Mouse (Mus musculus) hindbrain, embryonic 12.5 days (tissue): Measurements from ENCODE around the gene Gdf2. TPM values are rescaled to one million over a fixed set of nuclear protein-coding genes. Genes with fewer than 3 reads are reported as not detected.

Experiments
- ATAC-seq: fragments of 200-750 bp; cut with Nextera tagmentation; 2 replicates; pipeline ENCODE4 v1.8.0; 2017; ENCODE audit warnings: moderate TSS enrichment; ENCODE audit not compliant: low FRiP score
- H3K27ac ChIP-seq: fragments of 300-500 bp; sonication (generic); 2 replicates; pipeline ENCODE4 v1.5.1; 2016; ENCODE audit warnings: mild to moderate bottlenecking
- H3K27me3 ChIP-seq: fragments of 300-500 bp; sonication (generic); 2 replicates; pipeline ENCODE4 v1.6.1; 2016; ENCODE audit warnings: mild to moderate bottlenecking
- H3K36me3 ChIP-seq: fragments of 300-500 bp; sonication (generic); 2 replicates; pipeline ENCODE4 v1.6.1; 2016; ENCODE audit warnings: mild to moderate bottlenecking
- H3K4me1 ChIP-seq: fragments of 300-500 bp; sonication (generic); 2 replicates; pipeline ENCODE4 v1.6.1; 2016
- H3K4me2 ChIP-seq: fragments of 300-500 bp; sonication (generic); replicated peaks from 2 replicates; pipeline ENCODE4 v1.6.1; 2016; ENCODE audit warnings: mild to moderate bottlenecking
- H3K4me3 ChIP-seq: fragments of 300-500 bp; sonication (generic); 2 replicates; pipeline ENCODE4 v1.5.1; 2016; ENCODE audit warnings: mild to moderate bottlenecking
- H3K9ac ChIP-seq: fragments of 300-500 bp; sonication (generic); 2 replicates; pipeline ENCODE4 v1.6.1; 2016; ENCODE audit warnings: mild to moderate bottlenecking, moderate library complexity
- H3K9me3 ChIP-seq: fragments of 300-500 bp; sonication (generic); replicated peaks from 2 replicates; pipeline ENCODE4 v1.6.1; 2016; ENCODE audit warnings: mild to moderate bottlenecking
- WGBS: fragments of 180-500 bp; shearing (Covaris S2); methylation state at CpG from one replicate; pipeline ENCODE4 v1.1.7; 2016; 5-methylcytosine and 5-hydroxymethylcytosine counted together
- polyA plus RNA-seq: library from polyadenylated mRNA; unstranded; fragments of >200 nt; fragmentation: Nextera tagmentation; extraction: Ambion mirVana; gene quantifications from 2 replicates; pipeline ENCODE4 v1.2.1, GENCODE M21; 2016

Gdf2 gene
- polyA plus RNA-seq, 1 experiment from 2014 or later = 0.06 TPM

DNA sequence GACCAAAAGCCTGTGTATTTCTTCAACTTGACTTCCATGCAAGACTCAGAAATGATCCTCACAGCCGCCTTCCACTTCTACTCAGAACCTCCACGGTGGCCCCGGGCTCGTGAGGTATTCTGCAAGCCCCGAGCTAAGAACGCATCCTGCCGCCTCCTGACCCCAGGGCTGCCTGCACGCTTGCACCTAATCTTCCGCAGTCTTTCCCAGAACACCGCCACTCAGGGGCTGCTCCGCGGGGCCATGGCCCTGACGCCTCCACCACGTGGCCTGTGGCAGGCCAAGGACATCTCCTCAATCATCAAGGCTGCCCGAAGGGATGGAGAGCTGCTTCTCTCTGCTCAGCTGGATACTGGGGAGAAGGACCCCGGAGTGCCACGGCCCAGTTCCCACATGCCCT, 9.0 kb upstream of the Gdf2 start:
- H3K27me3 ChIP-seq = peaks cover 11% of the 10 kb centered on the region
- no peaks in the 10 kb centered on the region for H3K9me3 ChIP-seq
- H3K4me1 ChIP-seq = no peaks in the 10 kb centered on the region; the same call in 1 of the 2 replicates
- H3K27ac ChIP-seq = no peak overlapping the region
- 0 out of 2 replicates have a peak, but pooled peaks have one; percentile 23 for ATAC-seq
- H3K4me2 ChIP-seq = no peak overlapping the region
- H3K4me3 ChIP-seq = no peak overlapping the region
- 0 out of 2 replicates have a peak overlapping the region, but pooled peaks have one; percentile 2 for H3K9ac ChIP-seq
- WGBS = 59% methylated on average over 17 of the region's 17 CpGs
- no peaks in the 10 kb centered on the region for H3K36me3 ChIP-seq

DNA sequence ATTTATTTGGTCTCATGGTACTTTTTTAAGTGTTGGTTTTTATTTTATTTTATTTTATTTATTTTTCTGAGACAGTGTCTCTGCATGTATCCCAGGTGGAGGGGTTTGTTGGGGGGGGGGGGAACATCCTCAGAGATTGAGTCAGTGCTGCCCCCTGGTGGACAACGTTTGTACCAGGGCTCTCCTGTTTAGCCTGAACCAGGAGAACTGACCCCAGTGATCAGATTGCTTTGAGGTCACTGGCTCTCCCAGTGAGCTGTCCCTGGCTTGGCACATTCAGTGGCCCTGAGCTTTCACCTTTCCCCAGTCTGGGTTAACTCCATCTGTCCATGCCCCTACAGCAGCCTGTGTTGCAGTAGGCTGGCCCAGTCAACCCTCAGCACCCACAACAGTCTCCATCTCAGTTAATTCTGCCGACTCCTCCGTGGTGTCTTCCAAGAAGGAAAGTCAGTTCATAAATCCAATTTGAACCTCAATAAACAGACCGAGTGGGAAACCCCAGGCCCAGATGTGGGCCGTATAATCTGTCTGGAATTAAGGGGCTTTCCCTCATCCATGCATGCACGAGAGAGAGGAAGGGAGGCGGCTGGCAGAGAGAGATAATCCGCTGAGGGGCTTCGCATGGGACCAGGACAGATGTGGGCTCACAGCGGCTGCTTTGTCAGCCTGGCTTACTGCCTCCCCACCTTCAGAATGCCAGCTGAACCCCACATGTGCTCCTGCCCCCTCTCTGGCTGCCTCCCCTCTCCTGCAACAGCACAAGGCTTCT, 7.7 kb upstream of the Gdf2 start:
- Histone ChIP-seq H3K27me3 (peaks cover 11% of the 10 kb centered on the region), H3K9me3 (no peaks in the 10 kb centered on the region), H3K4me1 (no peaks in the 10 kb centered on the region; the same call in 1 of the 2 replicates), H3K4me2 (no peak overlapping the region), H3K9ac (no peak overlapping the region), H3K4me3 (no peak overlapping the region), H3K27ac (no peak overlapping the region), H3K36me3 (no peaks in the 10 kb centered on the region)
- peak; percentile 12; the same call in 1 of the 2 replicates for ATAC-seq
- WGBS = 71% methylated on average over 10 of the region's 10 CpGs

DNA sequence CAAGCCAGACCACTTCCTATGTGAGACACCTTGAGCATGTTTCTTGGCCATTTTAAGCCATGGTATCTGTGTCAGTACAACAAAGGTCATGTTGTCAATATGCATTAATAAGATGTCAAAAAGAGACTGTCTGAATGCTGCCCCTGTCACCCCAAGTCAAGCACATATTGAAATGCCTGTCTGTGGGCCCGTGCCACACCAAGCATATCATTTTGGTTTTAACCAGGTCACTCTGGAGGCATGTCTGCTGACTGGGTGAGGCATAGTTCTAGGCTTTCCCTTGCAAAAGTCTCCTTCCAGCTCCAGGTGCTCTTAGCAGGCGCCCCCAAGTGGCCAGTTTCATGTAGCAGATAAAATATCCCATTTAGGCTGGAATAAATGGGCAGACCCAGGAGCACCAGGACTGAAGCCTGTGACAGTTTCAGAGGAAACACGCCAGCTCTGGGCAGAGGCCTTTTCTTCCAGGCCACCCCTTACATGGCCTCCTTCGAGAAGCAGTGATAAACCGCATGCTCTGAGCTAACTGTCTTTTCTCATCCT, 7.0 kb upstream of the Gdf2 start:
- Histone ChIP-seq H3K36me3 (no peaks in the 10 kb centered on the region), H3K27ac (no peak overlapping the region), H3K27me3 (peaks cover 11% of the 10 kb centered on the region), H3K4me1 (no peaks in the 10 kb centered on the region; the same call in 1 of the 2 replicates), H3K4me3 (no peak overlapping the region), H3K4me2 (no peak overlapping the region), H3K9me3 (no peaks in the 10 kb centered on the region), H3K9ac (no peak overlapping the region)
- no peak for ATAC-seq
- WGBS = 39% methylated on average over 5 of the region's 5 CpGs

DNA sequence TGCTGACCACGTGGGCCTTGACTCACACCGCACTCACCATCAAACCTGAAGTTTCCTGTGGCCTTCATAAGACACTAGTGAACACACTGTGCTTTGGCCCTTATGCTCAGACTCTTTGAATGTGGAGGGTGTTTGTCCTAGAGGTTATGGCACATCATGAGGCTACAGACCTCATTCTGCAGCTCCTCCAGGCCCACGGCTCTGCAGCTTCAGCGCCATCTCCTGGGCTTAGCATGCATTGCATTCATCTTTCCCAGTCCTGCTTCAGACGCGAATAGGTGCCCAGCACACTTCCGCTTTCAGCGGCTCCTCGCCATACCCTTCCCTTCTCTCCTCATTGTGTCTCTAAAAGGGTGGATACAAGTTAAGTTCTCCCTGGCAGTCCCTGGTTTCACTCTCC, 1.7 kb upstream of the Gdf2 start:
- no peaks in the 10 kb centered on the region for H3K9me3 ChIP-seq
- no peaks in the 10 kb centered on the region for H3K4me1 ChIP-seq
- H3K4me2 ChIP-seq = peak overlapping the region; percentile 30
- no peak overlapping the region for H3K4me3 ChIP-seq
- WGBS = 32% methylated on average over 9 of the region's 9 CpGs
- ATAC-seq = peak; percentile 26; the same call in 1 of the 2 replicates
- H3K27ac ChIP-seq = no peak overlapping the region
- 0 out of 2 replicates have a peak, but pooled peaks cover 5% of the 10 kb centered on the region for H3K27me3 ChIP-seq
- 0 out of 2 replicates have a peak overlapping the region, but pooled peaks have one; percentile 4 for H3K9ac ChIP-seq
- H3K36me3 ChIP-seq = no peaks in the 10 kb centered on the region

DNA sequence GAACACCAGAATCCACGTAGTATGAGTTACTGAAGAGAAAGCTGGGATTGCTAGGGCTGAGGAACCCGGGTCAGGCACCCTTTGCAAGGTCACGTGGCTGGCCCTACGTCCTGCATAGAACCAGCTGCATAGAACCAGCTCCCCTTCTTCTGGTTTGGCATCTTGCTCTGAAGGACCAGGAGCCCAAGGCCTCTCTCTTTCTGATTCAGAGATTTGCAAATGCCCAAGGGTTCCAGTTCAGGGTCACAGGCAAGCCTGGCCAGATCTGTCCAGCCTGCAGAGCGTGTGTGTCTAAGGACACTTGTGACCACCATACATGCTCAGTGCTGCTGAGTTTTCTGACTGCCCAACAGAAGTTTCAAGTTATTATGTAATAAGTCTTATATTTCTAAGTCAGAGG, 1.4 kb downstream of the Gdf2 start:
- no peak for ATAC-seq
- WGBS = 78% methylated on average over 5 of the region's 5 CpGs

DNA sequence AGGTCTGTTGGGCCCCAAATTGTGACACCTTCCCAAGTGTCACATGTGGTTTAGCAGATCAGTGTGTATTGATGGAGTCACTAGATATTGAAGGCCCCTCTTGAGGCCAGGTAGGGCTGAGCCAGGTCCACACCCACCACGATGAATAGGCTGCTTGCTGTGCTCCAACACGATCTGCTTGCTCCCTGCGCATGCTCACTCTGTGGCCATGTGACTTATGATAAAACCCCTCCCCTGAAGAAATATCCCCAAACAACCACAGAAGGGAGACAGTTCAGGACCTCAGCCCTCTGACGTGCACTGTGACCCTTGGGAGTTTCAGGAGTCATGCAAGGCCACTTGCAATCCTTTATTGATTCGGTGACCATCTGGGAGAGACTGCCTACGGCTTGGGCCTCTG, 5.3 kb downstream of the Gdf2 start:
- no peaks in the 10 kb centered on the region for H3K36me3 ChIP-seq
- no peaks in the 10 kb centered on the region for H3K27me3 ChIP-seq
- 76% methylated on average over 6 of the region's 6 CpGs for WGBS
- H3K9ac ChIP-seq = no peak overlapping the region
- H3K4me3 ChIP-seq = no peak overlapping the region
- no peak overlapping the region for H3K4me2 ChIP-seq
- no peak overlapping the region for H3K27ac ChIP-seq
- H3K9me3 ChIP-seq = no peaks in the 10 kb centered on the region
- no peaks in the 10 kb centered on the region for H3K4me1 ChIP-seq
- no peak for ATAC-seq

More for the DNA sequence above, 1.4 kb downstream of the Gdf2 start:
- Histone ChIP-seq H3K36me3 (no peaks in the 10 kb centered on the region), H3K9me3 (no peaks in the 10 kb centered on the region), H3K27ac (no peak overlapping the region), H3K4me3 (no peak overlapping the region), H3K27me3 (0 out of 2 replicates have a peak, but pooled peaks cover 3% of the 10 kb centered on the region), H3K4me2 (no peak overlapping the region), H3K4me1 (no peaks in the 10 kb centered on the region), H3K9ac (no peak overlapping the region)

DNA sequence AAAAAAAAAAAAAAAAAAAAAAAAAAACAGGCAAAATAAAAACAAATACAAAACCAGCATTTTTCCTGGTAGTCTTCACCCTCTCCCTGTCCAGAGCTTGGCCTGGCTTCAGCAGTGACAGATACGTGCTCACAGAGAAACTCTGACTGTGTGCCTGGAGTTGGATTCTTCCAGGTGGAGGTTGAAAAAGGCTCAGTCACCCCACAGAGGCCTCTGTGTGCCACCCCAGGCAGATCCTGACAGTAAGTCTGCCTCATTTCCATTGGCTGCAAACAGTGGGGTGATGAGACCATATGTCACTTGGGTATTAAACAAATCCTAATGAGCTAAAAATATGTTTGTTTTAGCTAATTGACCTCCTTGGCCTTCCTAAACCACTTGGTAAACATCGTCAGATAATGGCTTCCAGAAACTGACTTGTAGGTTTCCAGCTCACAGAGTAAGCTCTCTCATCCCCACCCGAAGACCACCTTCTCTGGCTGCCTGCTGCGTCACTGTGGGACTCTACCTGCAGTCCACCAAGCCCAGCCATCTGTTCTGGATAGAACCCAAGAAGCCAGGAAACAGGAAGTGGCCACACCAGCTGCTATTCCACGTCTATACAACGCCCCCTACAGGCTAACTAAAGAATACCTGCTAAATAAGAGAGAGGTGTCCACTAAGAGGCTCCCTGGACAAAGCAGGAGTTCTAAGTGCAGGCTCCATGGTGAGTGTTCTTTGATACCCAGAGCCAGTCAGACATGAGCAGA, 11.6 kb downstream of the Gdf2 start:
- Histone ChIP-seq H3K9ac (no peak overlapping the region), H3K9me3 (no peaks in the 10 kb centered on the region), H3K4me2 (no peak overlapping the region), H3K4me1 (no peaks in the 10 kb centered on the region), H3K27me3 (no peaks in the 10 kb centered on the region), H3K27ac (no peak overlapping the region), H3K36me3 (no peaks in the 10 kb centered on the region), H3K4me3 (no peak overlapping the region)
- WGBS = 62% methylated on average over 6 of the region's 6 CpGs
- ATAC-seq = no peak

DNA sequence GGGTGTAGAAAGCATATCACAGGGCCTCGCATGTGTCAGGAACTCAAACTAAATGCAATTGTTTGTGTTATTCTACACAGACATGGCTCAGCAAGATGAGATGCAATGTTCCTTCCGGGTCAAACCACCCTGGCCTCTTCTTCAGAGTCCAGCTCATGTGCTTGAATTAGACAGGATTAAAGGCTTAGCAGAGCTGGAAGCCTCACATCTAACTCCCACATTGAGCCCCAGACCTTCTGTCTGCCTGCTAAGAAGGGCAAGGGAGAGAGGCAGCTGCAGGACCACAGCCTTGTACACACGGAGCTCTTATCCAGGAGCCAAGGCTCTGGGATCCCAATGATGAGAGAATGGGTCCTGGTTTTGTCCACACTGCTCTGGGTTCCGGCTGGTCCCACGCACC, 12.9 kb downstream of the Gdf2 start, which contains the start of gene Rbp3:
Rbp3 (plus strand) TSS at position 243 of the 400 bp plus-strand sequence.
- Histone ChIP-seq H3K9ac (no peak within 1 kb of the TSS), H3K27me3 (no peaks in the 10 kb centered on the region), H3K4me1 (no peaks in the 10 kb centered on the region), H3K4me2 (no peak within 1 kb of the TSS), H3K27ac (no peak within 1 kb of the TSS), H3K36me3 (no peaks in the 10 kb centered on the region), H3K4me3 (no peak within 1 kb of the TSS), H3K9me3 (no peaks in the 10 kb centered on the region)
- ATAC-seq = no peak
- 88% methylated on average over 5 of the region's 5 CpGs for WGBS

DNA sequence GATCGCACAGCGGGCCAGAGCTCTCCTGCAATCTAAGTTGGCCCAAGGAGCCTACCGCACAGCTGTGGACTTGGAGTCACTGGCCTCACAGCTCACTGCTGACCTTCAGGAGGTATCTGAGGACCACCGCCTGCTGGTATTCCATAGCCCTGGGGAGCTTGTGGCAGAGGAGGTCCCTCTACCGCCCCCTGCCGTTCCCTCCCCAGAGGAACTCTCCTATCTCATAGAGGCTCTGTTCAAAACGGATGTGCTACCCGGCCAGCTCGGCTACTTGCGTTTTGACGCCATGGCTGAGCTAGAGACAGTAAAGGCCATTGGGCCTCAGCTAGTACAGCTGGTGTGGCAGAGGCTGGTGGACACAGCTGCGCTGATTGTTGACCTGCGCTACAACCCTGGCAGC, 15.2 kb downstream of the Gdf2 start:
- 79% methylated on average over 13 of the region's 13 CpGs for whole genome bisulfite sequencing
- ATAC-seq = no peak
- H3K27me3 ChIP-seq = no peaks in the 10 kb centered on the region
- H3K4me2 ChIP-seq = no peak overlapping the region
- H3K36me3 ChIP-seq = no peaks in the 10 kb centered on the region
- H3K4me1 ChIP-seq = no peaks in the 10 kb centered on the region
- H3K9me3 ChIP-seq = no peaks in the 10 kb centered on the region
- no peak overlapping the region for H3K9ac ChIP-seq
- H3K27ac ChIP-seq = no peak overlapping the region
- no peak overlapping the region for H3K4me3 ChIP-seq

DNA sequence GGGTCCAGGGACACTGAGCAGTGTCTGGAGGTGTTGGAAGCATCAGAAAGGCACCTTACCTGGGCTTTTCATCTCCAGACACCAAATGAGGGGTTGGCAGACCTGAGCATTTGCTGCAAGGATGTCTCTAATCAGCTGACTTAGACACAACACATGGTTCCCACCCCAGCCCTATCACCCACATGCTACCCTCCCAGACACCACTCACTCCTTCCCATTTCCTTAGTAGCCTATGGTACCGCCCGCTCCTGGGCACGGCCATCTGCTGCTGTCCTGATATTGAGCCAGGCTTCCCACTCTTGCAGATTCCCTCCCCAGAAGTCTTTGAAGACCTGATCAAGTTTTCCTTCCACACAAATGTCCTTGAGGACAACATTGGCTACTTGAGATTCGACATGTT, 17.3 kb downstream of the Gdf2 start:
- 93% methylated on average over 4 of the region's 4 CpGs for WGBS
- H3K27me3 ChIP-seq = no peaks in the 10 kb centered on the region
- no peaks in the 10 kb centered on the region for H3K9me3 ChIP-seq
- ATAC-seq = no peak
- H3K4me2 ChIP-seq = no peak overlapping the region
- H3K9ac ChIP-seq = no peak overlapping the region
- no peak overlapping the region for H3K4me3 ChIP-seq
- H3K4me1 ChIP-seq = no peaks in the 10 kb centered on the region
- H3K36me3 ChIP-seq = no peaks in the 10 kb centered on the region
- no peak overlapping the region for H3K27ac ChIP-seq

DNA sequence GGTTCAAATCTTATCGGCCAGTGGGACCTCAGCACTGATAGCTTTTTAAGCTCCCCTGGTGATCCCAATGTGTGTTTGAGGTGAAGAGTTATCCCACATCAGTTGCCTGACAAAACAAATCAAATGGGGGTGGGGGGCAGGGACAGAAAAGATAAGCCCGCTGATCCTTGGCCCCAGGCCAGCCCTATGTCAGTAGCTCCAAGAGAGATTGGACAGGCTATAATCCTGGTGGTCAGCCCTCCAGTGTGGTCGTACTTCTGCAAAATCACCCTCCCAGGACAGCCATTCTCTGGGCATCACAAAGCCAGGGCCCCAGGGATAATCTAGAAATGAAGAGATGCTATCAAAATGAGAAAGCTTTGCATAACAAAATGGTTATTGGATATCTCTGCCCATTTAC, 18.0 kb downstream of the Gdf2 start:
- no peak for ATAC-seq
- no peaks in the 10 kb centered on the region for H3K9me3 ChIP-seq
- 77% methylated on average over 3 of the region's 3 CpGs for WGBS
- H3K4me2 ChIP-seq = no peak overlapping the region
- H3K27ac ChIP-seq = no peak overlapping the region
- no peak overlapping the region for H3K4me3 ChIP-seq
- H3K27me3 ChIP-seq = no peaks in the 10 kb centered on the region
- no peak overlapping the region for H3K9ac ChIP-seq
- H3K36me3 ChIP-seq = no peaks in the 10 kb centered on the region
- no peaks in the 10 kb centered on the region for H3K4me1 ChIP-seq

DNA sequence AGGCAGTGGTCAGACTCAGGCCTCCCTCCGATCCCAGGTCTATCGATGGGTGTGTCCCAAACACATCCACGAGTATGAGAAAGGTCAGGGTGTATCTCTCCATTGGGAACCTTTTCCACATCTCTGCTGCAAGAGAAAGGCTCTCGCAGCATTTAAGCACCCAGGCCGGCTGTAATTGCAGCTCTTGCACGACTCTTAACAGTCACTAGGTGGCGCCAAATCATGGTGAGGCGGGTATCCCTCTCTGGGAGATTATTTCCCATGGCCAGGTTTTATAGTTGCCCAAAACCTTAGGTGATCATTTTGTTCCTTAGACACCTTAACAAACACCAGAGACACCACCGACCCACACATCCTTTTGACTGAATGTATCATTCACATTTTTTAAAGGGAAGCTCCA, 18.5 kb downstream of the Gdf2 start:
- no peaks in the 10 kb centered on the region for H3K27me3 ChIP-seq
- H3K4me2 ChIP-seq = no peak overlapping the region
- no peaks in the 10 kb centered on the region for H3K9me3 ChIP-seq
- 19% methylated on average over 9 of the region's 9 CpGs for WGBS
- no peak overlapping the region for H3K27ac ChIP-seq
- no peaks in the 10 kb centered on the region for H3K36me3 ChIP-seq
- H3K4me3 ChIP-seq = no peak overlapping the region
- H3K9ac ChIP-seq = no peak overlapping the region
- no peak; the same call in 1 of the 2 replicates for ATAC-seq
- H3K4me1 ChIP-seq = no peaks in the 10 kb centered on the region
